Mouse (Mus musculus) embryonic fibroblast, embryonic 13.5 days (primary cell): Measurements from ENCODE around the gene Polr3h. TPM values are rescaled to one million over a fixed set of nuclear protein-coding genes. Genes with fewer than 3 reads are reported as not detected.

Source experiments
- H3K27ac ChIP-seq: 2 replicates; pipeline ENCODE4 v1.5.1; 2012; ENCODE audit warnings: low read length, control low read depth, inconsistent platforms; ENCODE audit not compliant: insufficient read depth
- H3K4me1 ChIP-seq: 2 replicates; pipeline ENCODE4 v1.6.1; 2011; ENCODE audit warnings: low read length; ENCODE audit not compliant: control insufficient read depth, insufficient read depth
- H3K4me3 ChIP-seq: 2 replicates; pipeline ENCODE4 v1.5.1; 2011; ENCODE audit warnings: mild to moderate bottlenecking, control low read depth, low read length; ENCODE audit not compliant: insufficient read depth
- CTCF ChIP-seq: IDR thresholded peaks from 2 replicates; pipeline ENCODE4 v1.5.1; 2011; ENCODE audit warnings: mild to moderate bottlenecking, control low read depth, low read length, moderate library complexity, borderline replicate concordance; ENCODE audit not compliant: insufficient read depth
- POLR2A ChIP-seq: IDR thresholded peaks from 2 replicates; pipeline ENCODE4 v1.6.1; 2011; ENCODE audit warnings: low read depth, mild to moderate bottlenecking, control low read depth, low read length, moderate library complexity
- polyA plus RNA-seq: library from polyadenylated mRNA; stranded (reverse); fragments of >200 nt; gene quantifications from 2 replicates; pipeline ENCODE4 v1.2.4, GENCODE M21; 2011; ENCODE audit warnings: low read depth; ENCODE audit not compliant: missing spikeins, insufficient read length

Polr3h gene
- polyA plus RNA-seq, 1 experiment = 12.3 TPM

GRCm38 (mm10) chr15:81950716-81951115, 24.7 kb upstream of the Polr3h start:
- no peak for TF ChIP-seq POLR2A
- no peak for TF ChIP-seq CTCF
- no peak overlapping the region for H3K4me3 ChIP-seq
- H3K27ac ChIP-seq = no peak overlapping the region
- H3K4me1 ChIP-seq = no peaks in the 10 kb centered on the region

- TF ChIP-seq POLR2A (no peak), CTCF (no peak)
- Histone ChIP-seq H3K4me1 (no peaks in the 10 kb centered on the region), H3K27ac (no peak overlapping the region), H3K4me3 (no peak overlapping the region)
These were observed 23.6 kb upstream of the Polr3h start for GRCm38 (mm10) chr15:81949476-81950131.

- Histone ChIP-seq H3K4me1 (no peaks in the 10 kb centered on the region), H3K27ac (no peak overlapping the region), H3K4me3 (no peak overlapping the region)
- TF ChIP-seq CTCF (no peak), POLR2A (no peak)
These were observed 23.0 kb upstream of the Polr3h start for GRCm38 (mm10) chr15:81949076-81949475.

DNA sequence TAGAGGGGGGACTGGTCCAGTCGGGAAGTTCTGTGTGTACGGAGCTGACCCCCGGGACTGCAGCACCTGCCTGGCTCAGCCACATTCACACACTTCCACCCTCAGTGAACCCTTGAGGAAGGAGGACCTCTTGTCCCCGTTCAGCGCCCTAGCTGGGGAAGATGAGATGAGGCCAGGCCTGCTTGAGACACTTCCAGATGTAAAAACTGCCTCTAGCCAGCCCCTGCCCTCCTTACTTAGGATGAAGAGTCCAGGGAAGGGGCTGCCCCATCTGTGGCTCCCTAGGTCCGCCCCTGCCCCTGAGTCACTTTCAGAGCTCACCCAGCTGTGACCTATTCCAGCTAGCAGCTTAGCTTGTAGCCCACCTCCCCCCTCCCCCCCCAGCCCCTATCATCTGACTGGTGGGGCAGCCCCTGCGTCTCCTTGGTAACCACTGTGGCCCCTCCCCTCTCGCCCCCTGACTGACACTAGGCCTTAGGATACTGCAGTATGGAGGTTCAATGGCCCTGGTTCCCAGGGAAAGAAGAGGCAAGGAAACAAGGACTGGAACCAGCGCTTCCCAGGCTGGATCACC, 17.2 kb upstream of the Polr3h start:
- H3K4me1 ChIP-seq = no peaks in the 10 kb centered on the region
- H3K27ac ChIP-seq = no peak overlapping the region
- no peak overlapping the region for H3K4me3 ChIP-seq
- TF ChIP-seq CTCF (no peak), POLR2A (no peak)

DNA sequence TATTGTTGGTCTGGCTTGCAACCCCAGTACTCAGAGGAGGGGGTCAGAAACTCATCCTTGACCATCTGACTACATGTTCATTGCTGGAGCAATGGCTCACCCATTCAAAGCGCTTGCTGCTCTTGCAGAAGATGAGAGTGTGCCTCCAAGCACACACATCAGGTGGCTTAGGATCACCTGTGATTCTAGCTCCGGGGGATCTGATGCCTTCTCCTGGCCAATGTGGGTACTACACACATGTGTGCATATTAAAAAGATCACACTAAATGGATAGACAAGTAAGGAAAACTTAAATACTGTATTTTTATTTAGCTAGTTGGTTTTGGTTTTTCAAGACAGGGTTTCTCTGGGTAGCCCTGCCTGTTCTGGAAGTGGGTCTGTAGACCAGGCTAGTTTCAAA, 15.0 kb upstream of the Polr3h start:
- Histone ChIP-seq H3K27ac (no peak overlapping the region), H3K4me3 (no peak overlapping the region), H3K4me1 (no peaks in the 10 kb centered on the region)
- TF ChIP-seq POLR2A = no peak
- TF ChIP-seq CTCF = no peak

GRCm38 (mm10) chr15:81940219-81940618, 14.2 kb upstream of the Polr3h start:
- Histone ChIP-seq H3K27ac (no peak overlapping the region), H3K4me1 (no peaks in the 10 kb centered on the region), H3K4me3 (no peak overlapping the region)
- TF ChIP-seq CTCF (no peak), POLR2A (no peak)

GRCm38 (mm10) chr15:81939774-81940173, 13.7 kb upstream of the Polr3h start:
- H3K4me1 ChIP-seq = no peaks in the 10 kb centered on the region
- no peak for TF ChIP-seq CTCF
- no peak for TF ChIP-seq POLR2A
- no peak overlapping the region for H3K27ac ChIP-seq
- H3K4me3 ChIP-seq = no peak overlapping the region

- H3K4me3 ChIP-seq = no peak overlapping the region
- TF ChIP-seq CTCF = no peak
- TF ChIP-seq POLR2A = no peak
- H3K27ac ChIP-seq = no peak overlapping the region
- H3K4me1 ChIP-seq = no peaks in the 10 kb centered on the region
These were observed 13.2 kb upstream of the Polr3h start for GRCm38 (mm10) chr15:81939157-81939715.

GRCm38 (mm10) chr15:81938246-81938645, 12.2 kb upstream of the Polr3h start:
- Histone ChIP-seq H3K4me3 (no peak overlapping the region), H3K4me1 (no peaks in the 10 kb centered on the region), H3K27ac (no peak overlapping the region)
- TF ChIP-seq POLR2A = no peak
- TF ChIP-seq CTCF = peak; percentile 72

GRCm38 (mm10) chr15:81937098-81937972, 11.3 kb upstream of the Polr3h start:
- H3K27ac ChIP-seq = no peak overlapping the region
- TF ChIP-seq CTCF = no peak
- TF ChIP-seq POLR2A = no peak

More at GRCm38 (mm10) chr15:81937098-81937972, 11.3 kb upstream of the Polr3h start:
- no peaks in the 10 kb centered on the region for H3K4me1 ChIP-seq
- H3K4me3 ChIP-seq = peak overlapping the region; percentile 31
